Mouse (Mus musculus) intestine, embryonic 15.5 days (tissue): Measurements from ENCODE around the gene Prkce. TPM values are rescaled to one million over a fixed set of nuclear protein-coding genes. Genes with fewer than 3 reads are reported as not detected.

Source experiments
- ATAC-seq: fragments of 200-750 bp; cut with Nextera tagmentation; 2 replicates; pipeline ENCODE4 v1.8.0; 2017; ENCODE audit warnings: moderate TSS enrichment, moderate library complexity
- H3K27ac ChIP-seq: fragments of 300-500 bp; sonication (generic); 2 replicates; pipeline ENCODE4 v1.5.1; 2015; ENCODE audit warnings: mild to moderate bottlenecking, inconsistent platforms
- H3K27me3 ChIP-seq: fragments of 300-500 bp; sonication (generic); replicated peaks from 2 replicates; pipeline ENCODE4 v1.6.1; 2015; ENCODE audit warnings: inconsistent platforms
- H3K36me3 ChIP-seq: fragments of 300-500 bp; sonication (generic); 2 replicates; pipeline ENCODE4 v1.6.1; 2015; ENCODE audit warnings: inconsistent platforms
- H3K4me1 ChIP-seq: fragments of 300-500 bp; sonication (generic); replicated peaks from 2 replicates; pipeline ENCODE4 v1.6.1; 2015; ENCODE audit warnings: inconsistent platforms
- H3K4me2 ChIP-seq: fragments of 300-500 bp; sonication (generic); replicated peaks from 2 replicates; pipeline ENCODE4 v1.6.1; 2015; ENCODE audit warnings: mild to moderate bottlenecking, inconsistent platforms
- H3K4me3 ChIP-seq: fragments of 300-500 bp; sonication (generic); replicated peaks from 2 replicates; pipeline ENCODE4 v1.5.1; 2015; ENCODE audit warnings: inconsistent platforms
- H3K9ac ChIP-seq: fragments of 300-500 bp; sonication (generic); 2 replicates; pipeline ENCODE4 v1.6.1; 2015; ENCODE audit warnings: inconsistent platforms
- H3K9me3 ChIP-seq: fragments of 300-500 bp; sonication (generic); 2 replicates; pipeline ENCODE4 v1.6.1; 2016; ENCODE audit warnings: inconsistent platforms
- WGBS: fragments of 180-500 bp; shearing (Covaris S2); methylation state at CpG from one replicate; pipeline ENCODE4 v1.1.7; 2015; 5-methylcytosine and 5-hydroxymethylcytosine counted together
- polyA plus RNA-seq: library from polyadenylated mRNA; unstranded; fragments of >200 nt; fragmentation: Nextera tagmentation; extraction: Ambion mirVana; gene quantifications from 2 replicates; pipeline ENCODE4 v1.2.1, GENCODE M21; 2015

The Prkce gene
- polyA plus RNA-seq, 1 experiment from 2014 or later = 6.6 TPM

DNA sequence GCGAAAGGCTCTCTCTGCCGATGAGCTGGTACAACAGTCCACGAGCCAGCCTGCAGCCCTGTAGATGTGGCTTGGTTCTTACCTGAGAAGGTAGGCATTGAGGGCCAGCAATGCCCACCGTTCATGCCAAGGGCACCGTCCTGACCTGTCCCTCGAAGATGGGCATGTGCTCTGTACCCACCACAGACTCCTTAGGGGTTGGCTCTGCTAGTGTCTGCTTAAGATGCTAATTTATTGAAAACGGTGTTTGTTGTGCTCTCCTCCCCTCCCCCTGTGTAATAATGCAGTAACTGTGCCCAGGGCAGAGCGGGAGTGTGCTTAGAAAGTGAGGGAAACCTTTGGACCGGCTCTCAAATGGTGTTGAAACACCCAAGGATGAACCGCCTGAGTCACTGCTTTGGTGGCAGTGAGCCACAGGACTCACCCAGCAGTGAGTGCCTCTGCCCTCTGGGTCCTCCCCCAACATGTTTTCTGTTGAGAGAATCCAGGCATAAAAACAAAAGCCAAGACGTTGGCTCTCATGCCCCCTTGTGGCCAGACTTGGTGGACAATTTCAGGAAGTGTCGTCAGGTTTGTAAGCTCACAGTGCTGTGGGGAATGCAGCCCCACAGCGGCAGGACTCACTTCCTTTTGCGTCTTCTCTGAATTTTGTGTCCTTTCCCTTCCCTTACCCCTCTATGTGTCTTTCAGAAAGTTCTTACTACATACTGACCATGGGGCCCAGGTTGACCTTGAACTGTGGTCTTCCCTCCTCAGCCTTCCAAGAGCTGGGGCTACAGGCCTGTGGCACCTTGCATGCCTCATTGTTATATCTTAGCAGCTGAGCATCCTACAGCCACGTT lies 277.2 kb downstream of the Prkce start:
- peaks cover 6% of the 10 kb centered on the region; the same call in 1 of the 2 replicates for H3K4me1 ChIP-seq
- ATAC-seq = peak; percentile 96
- H3K4me3 ChIP-seq = no peak overlapping the region
- peak overlapping the region; percentile 51; the same call in 1 of the 2 replicates for H3K27ac ChIP-seq
- no peaks in the 10 kb centered on the region for H3K9me3 ChIP-seq
- no peaks in the 10 kb centered on the region for H3K27me3 ChIP-seq
- 0 out of 2 replicates have a peak overlapping the region, but pooled peaks have one; percentile 26 for H3K4me2 ChIP-seq
- 38% methylated on average over 15 of the region's 15 CpGs for WGBS
- H3K9ac ChIP-seq = no peak overlapping the region
- no peaks in the 10 kb centered on the region for H3K36me3 ChIP-seq

DNA sequence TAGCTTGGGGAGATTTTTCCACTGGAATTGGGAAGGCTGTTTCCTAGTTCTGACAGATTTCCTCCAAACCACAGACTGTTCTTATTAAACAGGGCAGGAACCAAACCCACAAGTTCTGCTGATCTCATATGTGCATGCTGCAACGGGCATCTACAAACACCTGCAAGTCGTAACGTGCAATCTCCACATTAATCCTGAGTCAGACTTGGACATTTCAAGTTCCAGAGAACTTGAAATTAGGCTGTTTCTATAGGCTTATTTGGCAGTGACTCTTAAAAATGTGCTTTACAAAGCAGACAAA lies 277.8 kb downstream of the Prkce start:
- Histone ChIP-seq H3K36me3 (no peaks in the 10 kb centered on the region), H3K9ac (no peak overlapping the region), H3K4me1 (peaks cover 6% of the 10 kb centered on the region; the same call in 1 of the 2 replicates), H3K27ac (no peak overlapping the region), H3K9me3 (no peaks in the 10 kb centered on the region), H3K4me2 (no peak overlapping the region), H3K4me3 (no peak overlapping the region), H3K27me3 (no peaks in the 10 kb centered on the region)
- no peak for ATAC-seq
- WGBS = 87% methylated on average over 3 of the region's 3 CpGs

DNA sequence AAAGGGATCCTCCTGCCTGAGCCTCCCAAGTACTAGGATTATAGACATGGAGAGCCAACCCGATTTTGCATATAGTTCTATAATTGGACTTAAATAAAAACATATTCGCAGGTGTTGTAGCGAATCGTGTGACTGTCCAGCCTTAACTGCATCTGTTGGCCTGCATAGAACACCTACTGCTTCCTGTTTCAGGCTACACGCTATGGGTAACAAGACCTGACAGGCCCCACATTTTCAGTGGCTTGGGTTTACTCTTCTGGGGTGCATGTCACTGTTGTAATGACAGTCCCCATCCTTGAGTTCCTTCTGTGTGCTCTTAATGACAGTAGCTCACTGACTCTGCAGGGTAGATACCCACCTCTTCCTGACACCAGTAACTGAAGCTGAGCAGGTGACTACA lies 278.3 kb downstream of the Prkce start:
- ATAC-seq = no peak
- Histone ChIP-seq H3K4me3 (no peak overlapping the region), H3K9ac (no peak overlapping the region), H3K27ac (no peak overlapping the region), H3K4me2 (no peak overlapping the region), H3K4me1 (peaks cover 6% of the 10 kb centered on the region; the same call in 1 of the 2 replicates), H3K27me3 (no peaks in the 10 kb centered on the region), H3K36me3 (no peaks in the 10 kb centered on the region), H3K9me3 (no peaks in the 10 kb centered on the region)
- WGBS = 94% methylated on average over 5 of the region's 5 CpGs

DNA sequence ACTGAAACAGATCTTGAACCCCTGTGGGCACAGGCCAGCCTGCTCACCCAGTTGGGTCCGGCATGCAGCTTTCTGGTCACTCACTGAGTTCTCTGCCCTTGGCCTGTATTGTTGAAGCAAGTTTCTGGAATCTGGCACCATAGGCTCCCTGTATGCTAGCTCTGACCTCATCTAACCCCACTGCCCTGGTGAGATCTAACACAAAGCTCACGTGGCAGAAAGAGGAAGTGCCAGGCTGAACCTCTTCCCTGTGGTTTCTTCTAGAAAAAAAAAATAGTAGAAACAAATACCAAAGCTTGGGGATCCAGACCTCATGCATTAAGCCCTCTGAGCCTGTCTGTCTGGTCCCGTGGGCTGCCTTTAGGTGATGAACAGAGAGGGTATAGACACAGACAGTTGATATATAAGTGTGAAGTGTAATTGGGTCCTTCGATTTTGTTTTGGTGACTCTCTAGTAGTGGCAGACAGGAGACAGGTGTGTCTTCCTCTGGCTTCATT lies 279.6 kb downstream of the Prkce start:
- no peaks in the 10 kb centered on the region for H3K27me3 ChIP-seq
- no peak overlapping the region for H3K4me2 ChIP-seq
- WGBS = 81% methylated on average over 4 of the region's 4 CpGs
- H3K9me3 ChIP-seq = no peaks in the 10 kb centered on the region
- H3K4me3 ChIP-seq = no peak overlapping the region
- no peak for ATAC-seq
- no peaks in the 10 kb centered on the region for H3K36me3 ChIP-seq
- H3K9ac ChIP-seq = no peak overlapping the region
- H3K4me1 ChIP-seq = peaks cover 6% of the 10 kb centered on the region; the same call in 1 of the 2 replicates
- H3K27ac ChIP-seq = no peak overlapping the region

DNA sequence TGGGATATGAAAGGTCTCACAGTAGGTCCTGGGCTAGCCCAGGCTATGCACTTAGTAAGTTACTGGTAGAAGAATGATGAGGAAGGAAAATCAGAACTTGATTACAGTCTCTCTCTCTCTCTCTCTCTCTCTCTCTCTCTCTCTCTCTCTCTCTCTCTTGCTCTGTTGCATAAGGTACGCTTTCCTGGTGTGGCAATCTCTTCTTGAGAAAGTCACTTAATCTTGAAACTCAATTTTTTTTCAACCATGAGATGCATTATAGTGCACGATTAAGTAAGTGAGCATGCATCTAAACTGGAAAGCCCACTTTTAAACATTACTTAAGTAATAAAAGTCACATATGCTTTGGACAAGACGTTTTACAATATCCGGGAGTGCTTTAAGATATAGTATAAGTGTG lies 285.3 kb downstream of the Prkce start:
- WGBS = 71% methylated on average over 4 of the region's 4 CpGs
- Histone ChIP-seq H3K4me2 (no peak overlapping the region), H3K4me1 (no peaks in the 10 kb centered on the region), H3K9ac (no peak overlapping the region), H3K9me3 (no peaks in the 10 kb centered on the region), H3K36me3 (no peaks in the 10 kb centered on the region), H3K4me3 (no peak overlapping the region), H3K27me3 (no peaks in the 10 kb centered on the region), H3K27ac (no peak overlapping the region)
- ATAC-seq = no peak

DNA sequence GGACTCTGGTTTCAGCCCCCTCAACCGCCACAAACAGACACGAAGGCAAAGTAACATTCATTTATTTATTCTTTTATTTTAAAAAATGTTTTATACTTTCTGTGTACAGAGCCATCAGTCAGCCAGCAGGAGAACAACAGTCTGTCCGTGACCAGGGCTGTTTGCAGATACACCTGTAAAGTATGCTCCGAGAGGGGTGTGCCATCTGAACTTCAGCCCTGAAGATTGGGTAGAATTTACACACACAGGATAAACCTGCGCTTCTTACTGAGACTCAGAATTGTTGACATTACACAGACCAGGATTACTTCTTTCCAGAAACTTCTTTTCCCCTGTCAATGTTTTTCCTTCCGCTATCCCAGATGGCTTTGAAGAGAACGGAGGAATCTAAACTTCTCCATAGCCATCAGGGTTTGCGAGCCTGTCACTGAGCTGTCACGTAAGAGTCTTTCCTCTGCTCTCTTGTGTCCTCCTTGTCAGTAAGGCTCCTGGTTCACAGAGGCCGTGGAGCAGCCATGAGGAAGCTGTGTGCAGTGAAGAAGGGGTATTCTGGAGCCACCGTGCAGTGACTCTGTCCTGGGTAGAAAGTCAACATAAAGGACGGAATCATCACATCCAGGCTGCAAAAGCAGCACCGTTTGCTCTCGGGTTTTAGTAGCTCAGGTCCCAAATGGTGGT lies 286.2 kb downstream of the Prkce start:
- peak; percentile 90 for ATAC-seq
- H3K27ac ChIP-seq = 0 out of 2 replicates have a peak overlapping the region, but pooled peaks have one; percentile 48

DNA sequence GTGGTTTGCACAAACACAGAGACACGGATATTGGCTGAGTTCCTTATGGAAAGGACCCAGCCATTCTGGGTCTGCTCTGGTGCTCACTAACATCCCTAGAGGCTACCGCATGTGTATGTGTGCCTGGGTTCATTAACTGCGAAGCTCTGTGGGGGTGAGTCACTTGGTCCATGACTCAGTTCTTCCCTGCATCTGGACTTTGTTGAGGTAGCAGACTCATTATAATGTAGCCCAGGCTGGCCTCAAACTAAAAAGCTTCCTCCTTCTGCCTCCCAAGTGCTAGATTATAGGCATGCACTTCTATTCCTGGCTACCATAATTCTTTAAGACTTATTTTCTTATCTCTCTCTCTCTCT lies 286.7 kb downstream of the Prkce start:
- peak; percentile 17; the same call in 1 of the 2 replicates for ATAC-seq
- Histone ChIP-seq H3K9me3 (no peaks in the 10 kb centered on the region), H3K4me3 (no peak overlapping the region), H3K9ac (no peak overlapping the region), H3K27ac (0 out of 2 replicates have a peak overlapping the region, but pooled peaks have one; percentile 48), H3K4me2 (no peak overlapping the region), H3K27me3 (no peaks in the 10 kb centered on the region), H3K4me1 (no peaks in the 10 kb centered on the region), H3K36me3 (no peaks in the 10 kb centered on the region)
- WGBS = 75% methylated on average over 3 of the region's 3 CpGs

More for the DNA sequence above, 286.2 kb downstream of the Prkce start:
- Histone ChIP-seq H3K4me1 (no peaks in the 10 kb centered on the region), H3K4me3 (no peak overlapping the region), H3K9ac (no peak overlapping the region), H3K4me2 (peak overlapping the region; percentile 26; the same call in 1 of the 2 replicates), H3K36me3 (no peaks in the 10 kb centered on the region), H3K9me3 (no peaks in the 10 kb centered on the region), H3K27me3 (no peaks in the 10 kb centered on the region)
- 51% methylated on average over 14 of the region's 14 CpGs for WGBS

DNA sequence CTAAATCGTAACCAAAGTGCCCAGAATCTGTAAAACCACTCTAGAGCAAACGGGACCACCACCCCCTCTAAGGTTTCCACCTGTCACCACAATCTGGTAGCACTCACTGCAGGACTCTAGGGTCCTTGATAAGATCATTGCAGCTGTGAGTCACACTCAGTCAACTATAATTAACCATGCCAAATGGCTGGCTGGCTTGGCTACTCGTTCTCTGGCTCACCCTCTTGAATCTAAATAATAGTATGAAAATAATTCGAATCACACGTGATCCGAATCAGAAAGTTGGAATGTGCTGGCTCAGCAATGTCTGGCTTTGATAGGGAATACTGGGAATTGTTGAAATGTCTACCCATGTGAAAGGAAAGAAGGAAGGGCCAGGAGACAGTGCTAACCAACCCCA lies 288.9 kb downstream of the Prkce start:
- Histone ChIP-seq H3K27me3 (no peaks in the 10 kb centered on the region), H3K9ac (no peak overlapping the region), H3K36me3 (no peaks in the 10 kb centered on the region), H3K4me3 (no peak overlapping the region), H3K4me2 (no peak overlapping the region), H3K27ac (no peak overlapping the region), H3K9me3 (no peaks in the 10 kb centered on the region), H3K4me1 (no peaks in the 10 kb centered on the region)
- no peak for ATAC-seq
- WGBS = 80% methylated on average over 6 of the region's 6 CpGs

DNA sequence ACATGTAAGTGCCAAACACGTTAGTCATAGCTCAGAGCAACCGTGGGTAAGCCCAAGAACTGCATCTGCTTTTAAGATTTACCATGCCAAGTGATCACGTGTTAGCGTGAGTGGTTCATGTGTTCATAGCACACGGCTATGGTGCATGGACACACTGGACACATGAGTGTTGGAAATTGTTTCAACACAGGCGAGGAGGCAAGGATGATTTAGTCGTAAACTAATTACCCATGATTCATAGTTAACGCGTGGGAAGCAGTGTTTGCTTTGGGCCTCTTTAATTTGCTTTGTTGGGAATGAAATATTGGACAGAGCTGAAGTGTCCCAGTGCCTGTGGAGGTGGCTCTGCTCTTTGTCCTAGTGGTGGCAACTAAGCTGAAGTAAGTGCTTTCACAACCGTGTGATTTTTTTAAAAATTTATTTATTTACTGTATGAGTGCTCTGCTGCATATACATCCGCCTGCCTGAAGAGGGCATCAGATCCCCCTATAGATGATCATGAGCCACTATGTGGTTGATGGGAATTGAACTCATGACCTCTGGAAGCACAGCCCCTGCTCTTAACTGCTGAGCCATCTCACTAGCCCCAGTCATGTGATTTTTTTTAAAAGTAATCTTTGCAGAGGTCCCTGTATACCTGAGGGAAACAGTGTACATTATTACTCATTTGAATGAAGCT lies 290.9 kb downstream of the Prkce start:
- no peaks in the 10 kb centered on the region for H3K9me3 ChIP-seq
- no peaks in the 10 kb centered on the region for H3K36me3 ChIP-seq
- H3K27ac ChIP-seq = no peak overlapping the region
- no peaks in the 10 kb centered on the region for H3K27me3 ChIP-seq
- H3K4me1 ChIP-seq = no peaks in the 10 kb centered on the region
- ATAC-seq = no peak
- 73% methylated on average over 11 of the region's 11 CpGs for WGBS
- no peak overlapping the region for H3K4me3 ChIP-seq
- no peak overlapping the region for H3K4me2 ChIP-seq
- H3K9ac ChIP-seq = no peak overlapping the region

DNA sequence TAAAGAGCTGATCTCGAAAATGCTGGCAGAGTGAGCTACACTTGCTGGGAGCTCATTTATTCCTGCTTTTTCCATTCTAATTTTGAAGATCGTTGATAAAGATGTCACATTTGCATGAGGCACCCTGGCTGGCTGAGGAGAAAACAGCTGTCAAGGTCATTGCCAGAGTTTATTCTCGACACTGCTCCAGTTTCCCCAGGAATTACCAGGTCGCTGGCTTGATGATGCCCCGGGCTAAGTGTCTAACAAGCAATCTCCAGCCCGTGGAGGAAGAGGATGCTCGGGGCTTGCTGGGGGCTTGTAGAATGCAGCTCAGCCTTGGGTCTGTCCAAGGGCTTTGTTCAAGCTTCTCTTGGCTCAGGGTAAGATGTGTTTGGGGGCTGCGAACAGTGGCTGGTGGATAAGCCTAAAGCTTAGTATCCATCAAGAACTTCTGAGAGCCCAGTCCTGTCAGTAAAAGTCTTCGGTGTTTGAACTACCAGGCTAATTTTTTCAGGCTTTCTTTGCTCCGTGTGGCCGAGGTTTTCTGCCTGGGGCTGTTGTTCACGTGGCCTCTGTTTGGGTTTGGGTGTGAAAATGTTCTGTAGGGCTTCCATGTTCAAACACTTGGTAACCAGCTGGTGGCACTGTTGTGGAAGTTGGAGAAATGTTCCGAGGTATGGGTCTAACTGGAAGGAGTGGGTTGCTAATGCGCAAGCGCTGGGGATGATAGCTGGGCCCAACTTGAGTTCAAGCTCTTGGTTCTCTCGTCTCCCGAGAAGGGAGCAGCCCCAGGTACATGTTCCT lies 293.3 kb downstream of the Prkce start:
- no peak for ATAC-seq

DNA sequence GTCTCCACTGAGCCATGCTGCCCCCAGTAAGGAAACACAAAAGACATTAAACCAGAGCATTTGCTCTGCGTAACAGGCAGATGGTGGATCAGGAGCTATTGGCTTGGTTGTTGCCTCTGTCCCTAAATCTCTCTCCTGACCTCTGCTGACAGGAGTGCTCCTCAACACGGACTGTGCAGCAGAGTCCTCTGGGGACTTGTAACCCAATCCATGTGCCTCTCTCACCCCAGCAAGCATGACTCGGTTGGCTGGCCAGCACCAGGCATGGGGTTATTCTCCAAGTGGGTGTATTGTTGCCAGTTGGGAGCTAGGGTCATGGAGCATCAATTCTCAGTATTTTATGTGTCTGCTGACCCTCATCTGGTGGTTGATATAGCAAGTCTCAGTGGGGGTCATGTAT lies 295.8 kb downstream of the Prkce start:
- Histone ChIP-seq H3K4me2 (no peak overlapping the region), H3K9ac (no peak overlapping the region), H3K27ac (no peak overlapping the region), H3K9me3 (no peaks in the 10 kb centered on the region), H3K36me3 (no peaks in the 10 kb centered on the region), H3K4me3 (no peak overlapping the region), H3K27me3 (no peaks in the 10 kb centered on the region), H3K4me1 (peaks cover 28% of the 10 kb centered on the region)
- ATAC-seq = no peak
- 63% methylated on average over 3 of the region's 3 CpGs for WGBS

More for the DNA sequence above, 293.3 kb downstream of the Prkce start:
- no peaks in the 10 kb centered on the region for H3K27me3 ChIP-seq
- peaks cover 14% of the 10 kb centered on the region for H3K4me1 ChIP-seq
- no peaks in the 10 kb centered on the region for H3K36me3 ChIP-seq
- no peak overlapping the region for H3K9ac ChIP-seq
- no peak overlapping the region for H3K4me3 ChIP-seq
- H3K4me2 ChIP-seq = no peak overlapping the region
- no peaks in the 10 kb centered on the region for H3K9me3 ChIP-seq
- H3K27ac ChIP-seq = no peak overlapping the region
- WGBS = 71% methylated on average over 17 of the region's 17 CpGs
